Mouse (Mus musculus): ENCODE results near the gene Vmn2r102. TPM values are rescaled to one million over a fixed set of nuclear protein-coding genes. Genes with fewer than 3 reads are reported as not detected.

The Vmn2r102 gene
- not detected in 2 replicates for polyA plus RNA-seq (2015; fragmentation: Nextera tagmentation; extraction: Ambion mirVana)

DNA sequence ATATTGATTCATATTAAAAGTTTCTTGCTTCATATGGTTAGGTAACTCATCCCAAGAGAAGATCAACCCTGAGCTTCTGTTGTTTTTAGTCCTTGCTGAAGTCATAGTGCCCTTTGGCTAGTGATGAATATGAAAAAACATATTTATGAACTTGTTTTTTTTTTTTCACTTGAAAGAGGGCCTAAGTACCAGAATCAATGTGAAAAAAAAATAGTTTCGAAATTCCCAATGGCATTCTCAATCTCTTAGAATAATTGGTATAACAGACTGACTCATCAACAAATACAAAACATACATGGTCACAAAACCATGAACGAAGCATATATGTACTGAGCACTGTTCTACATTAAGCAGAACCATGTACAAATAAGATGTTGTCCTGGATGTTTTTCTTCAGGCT, at the start of gene Vmn2r102:
Gene Vmn2r102 (plus strand): TSS at position 301 of the 400 bp plus-strand sequence.
- no peak within 1 kb of the TSS for H3K27ac ChIP-seq (ENCODE audit: low read length)
- H3K36me3 ChIP-seq (ENCODE audit: control insufficient read depth, insufficient read depth, low read length): no peaks in the 10 kb centered on the region
- ATAC-seq (ENCODE audit: insufficient read depth, low FRiP score): no peak
- H3K9me3 ChIP-seq (replicated peaks; ENCODE audit: control insufficient read depth, low read length): no peaks in the 10 kb centered on the region
- H3K9ac ChIP-seq (ENCODE audit: low read length): no peak within 1 kb of the TSS
- no peak within 1 kb of the TSS for H3K4me2 ChIP-seq (ENCODE audit: low read depth, low read length)
- no peaks in the 10 kb centered on the region for H3K4me1 ChIP-seq (ENCODE audit: control insufficient read depth, insufficient read depth, low read length)
- H3K4me3 ChIP-seq (replicated peaks; ENCODE audit: low read length): no peak within 1 kb of the TSS
- 57% methylated on average over 2 of the region's 2 CpGs for WGBS
- H3K27me3 ChIP-seq (ENCODE audit: control insufficient read depth, insufficient read depth, low read length): no peaks in the 10 kb centered on the region

DNA sequence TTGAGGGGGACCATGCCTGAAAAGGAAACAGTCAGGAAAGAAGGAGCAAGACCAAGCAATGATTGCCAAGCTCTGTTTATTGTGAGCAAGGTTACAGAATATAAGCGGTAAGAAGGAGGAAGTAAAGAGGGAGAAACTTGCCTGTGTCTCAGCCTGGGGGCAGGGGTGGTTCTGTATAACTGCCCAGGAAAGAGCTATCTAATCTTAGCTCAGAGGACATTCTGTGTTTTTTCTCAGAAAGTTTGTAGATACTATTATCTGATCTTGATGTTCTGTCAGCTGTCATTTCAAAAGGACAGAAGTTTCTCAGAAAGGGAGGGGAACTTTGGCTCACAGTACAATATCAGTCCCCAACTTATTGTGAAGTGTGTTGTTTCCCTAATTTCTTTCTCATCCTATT, 30.8 kb upstream of the Vmn2r102 start:
- Histone ChIP-seq H3K36me3 (ENCODE audit: control insufficient read depth, insufficient read depth, low read length) (no peaks in the 10 kb centered on the region), H3K9ac (ENCODE audit: low read length) (no peak overlapping the region), H3K4me1 (ENCODE audit: control insufficient read depth, insufficient read depth, low read length) (no peaks in the 10 kb centered on the region), H3K4me3 (replicated peaks; ENCODE audit: low read length) (no peak overlapping the region), H3K27me3 (ENCODE audit: control insufficient read depth, insufficient read depth, low read length) (no peaks in the 10 kb centered on the region), H3K4me2 (ENCODE audit: low read depth, low read length) (no peak overlapping the region), H3K27ac (ENCODE audit: low read length) (no peak overlapping the region), H3K9me3 (replicated peaks; ENCODE audit: control insufficient read depth, low read length) (peaks cover 10% of the 10 kb centered on the region)
- no peak for ATAC-seq (ENCODE audit: insufficient read depth, low FRiP score)
- WGBS: 85% methylated on average over 1 of the region's 1 CpGs

DNA sequence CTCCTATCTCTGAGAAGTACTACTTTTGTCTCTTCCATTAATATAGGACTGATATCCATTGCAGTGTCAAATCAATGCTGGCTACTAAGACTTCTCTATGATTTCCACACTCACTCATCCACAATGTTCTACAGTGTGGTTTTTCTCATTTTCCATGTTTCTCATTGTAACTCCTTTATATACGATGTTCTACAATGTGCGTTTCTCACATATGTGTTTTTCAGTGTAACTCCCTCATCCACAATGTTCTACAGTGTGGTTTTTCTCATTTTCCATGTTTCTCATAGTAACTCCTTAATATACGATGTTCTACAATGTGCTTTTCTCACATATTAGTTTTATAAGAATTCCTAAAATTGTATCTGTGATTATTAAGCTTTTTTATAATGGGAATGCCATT, 1.7 kb upstream of the Vmn2r102 start:
- 75% methylated on average over 3 of the region's 3 CpGs for WGBS
- no peaks in the 10 kb centered on the region for H3K36me3 ChIP-seq (ENCODE audit: control insufficient read depth, insufficient read depth, low read length)
- no peak for ATAC-seq (ENCODE audit: insufficient read depth, low FRiP score)
- H3K9me3 ChIP-seq (replicated peaks; ENCODE audit: control insufficient read depth, low read length): no peaks in the 10 kb centered on the region
- no peaks in the 10 kb centered on the region for H3K4me1 ChIP-seq (ENCODE audit: control insufficient read depth, insufficient read depth, low read length)
- H3K9ac ChIP-seq (ENCODE audit: low read length): no peak overlapping the region
- no peak overlapping the region for H3K27ac ChIP-seq (ENCODE audit: low read length)
- no peaks in the 10 kb centered on the region for H3K27me3 ChIP-seq (ENCODE audit: control insufficient read depth, insufficient read depth, low read length)
- H3K4me2 ChIP-seq (ENCODE audit: low read depth, low read length): no peak overlapping the region
- H3K4me3 ChIP-seq (replicated peaks; ENCODE audit: low read length): no peak overlapping the region

DNA sequence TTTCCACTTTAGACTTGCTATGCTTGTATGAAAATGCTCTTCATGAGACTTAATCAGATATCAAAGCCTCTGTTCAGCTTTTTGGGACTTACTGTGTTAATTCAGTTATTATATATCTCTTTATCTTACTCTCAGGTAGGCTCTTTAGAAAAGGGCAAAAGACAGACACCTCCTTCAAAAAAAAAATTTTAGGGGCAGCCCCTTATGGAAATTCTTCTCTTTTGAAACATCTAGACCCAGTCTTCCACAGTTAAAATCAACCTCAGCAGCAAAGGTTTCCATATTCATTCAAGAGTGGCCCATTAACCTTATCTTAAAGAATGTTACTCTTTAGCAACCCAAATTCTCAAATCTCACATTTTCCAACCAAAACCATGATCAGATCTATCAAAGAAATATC, 31.9 kb downstream of the Vmn2r102 start:
- H3K9ac ChIP-seq (ENCODE audit: low read length): no peak overlapping the region

More for the DNA sequence above, 31.9 kb downstream of the Vmn2r102 start:
- Histone ChIP-seq H3K27ac (ENCODE audit: low read length) (no peak overlapping the region), H3K4me2 (ENCODE audit: low read depth, low read length) (no peak overlapping the region), H3K4me1 (ENCODE audit: control insufficient read depth, insufficient read depth, low read length) (no peaks in the 10 kb centered on the region), H3K4me3 (replicated peaks; ENCODE audit: low read length) (no peak overlapping the region), H3K9me3 (replicated peaks; ENCODE audit: control insufficient read depth, low read length) (no peaks in the 10 kb centered on the region; the same call in 1 of the 2 replicates), H3K36me3 (ENCODE audit: control insufficient read depth, insufficient read depth, low read length) (no peaks in the 10 kb centered on the region), H3K27me3 (ENCODE audit: control insufficient read depth, insufficient read depth, low read length) (no peaks in the 10 kb centered on the region)
- no peak for ATAC-seq (ENCODE audit: insufficient read depth, low FRiP score)

Other genes with a start within 250 kb of the Vmn2r102 start
- gene Vmn2r100, start 155.6 kb upstream of the Vmn2r102 start, polyA plus RNA-seq (2015; fragmentation: Nextera tagmentation; extraction: Ambion mirVana): not detected in 2 replicates
- not detected in 2 replicates for gene Vmn2r101, start 83.1 kb upstream of the Vmn2r102 start, polyA plus RNA-seq (2015; fragmentation: Nextera tagmentation; extraction: Ambion mirVana)
- gene Vmn2r103, start 113.0 kb downstream of the Vmn2r102 start, polyA plus RNA-seq (2015; fragmentation: Nextera tagmentation; extraction: Ambion mirVana): not detected in 2 replicates

All from stomach, embryonic 16.5 days (tissue).